Mouse (Mus musculus) neural tube, embryonic 12.5 days (tissue): ENCODE measurements around the gene Gcgr. TPM values are rescaled to one million over a fixed set of nuclear protein-coding genes. Genes with fewer than 3 reads are reported as not detected.
"Not testable (repeated sequence)": the region's sequence is repeated elsewhere in the genome, so short reads cannot be mapped to it uniquely, and the experiment has no call there.

Experiments used
- ATAC-seq: fragments of 200-750 bp; cut with Nextera tagmentation; 2 replicates; pipeline ENCODE4 v1.8.0; 2017; ENCODE audit warnings: low read depth, mild to moderate bottlenecking, moderate TSS enrichment, moderate library complexity; ENCODE audit not compliant: low FRiP score
- H3K27ac ChIP-seq: fragments of 300-500 bp; sonication (generic); 2 replicates; pipeline ENCODE4 v1.5.1; 2016
- H3K27me3 ChIP-seq: fragments of 300-500 bp; sonication (generic); replicated peaks from 2 replicates; pipeline ENCODE4 v1.6.1; 2016; ENCODE audit warnings: mild to moderate bottlenecking
- H3K36me3 ChIP-seq: fragments of 300-500 bp; sonication (generic); 2 replicates; pipeline ENCODE4 v1.6.1; 2016; ENCODE audit warnings: mild to moderate bottlenecking
- H3K4me1 ChIP-seq: fragments of 300-500 bp; sonication (generic); 2 replicates; pipeline ENCODE4 v1.6.1; 2016
- H3K4me2 ChIP-seq: fragments of 300-500 bp; sonication (generic); replicated peaks from 2 replicates; pipeline ENCODE4 v1.6.1; 2016; ENCODE audit warnings: mild to moderate bottlenecking
- H3K4me3 ChIP-seq: fragments of 300-500 bp; sonication (generic); 2 replicates; pipeline ENCODE4 v1.5.1; 2016
- H3K9ac ChIP-seq: fragments of 300-500 bp; sonication (generic); 2 replicates; pipeline ENCODE4 v1.6.1; 2016; ENCODE audit warnings: mild to moderate bottlenecking
- H3K9me3 ChIP-seq: fragments of 300-500 bp; sonication (generic); 2 replicates; pipeline ENCODE4 v1.6.1; 2016; ENCODE audit warnings: mild to moderate bottlenecking
- WGBS: fragments of 180-500 bp; shearing (Covaris S2); methylation state at CpG from one replicate; pipeline ENCODE4 v1.1.7; 2016; 5-methylcytosine and 5-hydroxymethylcytosine counted together
- polyA plus RNA-seq: library from polyadenylated mRNA; unstranded; fragments of >200 nt; fragmentation: Nextera tagmentation; extraction: Ambion mirVana; gene quantifications from 2 replicates; pipeline ENCODE4 v1.2.1, GENCODE M21; 2016

Gene Gcgr
- polyA plus RNA-seq, 1 experiment from 2014 or later = 0.22 TPM

GRCm38 (mm10) chr11:120509940-120510339 lies 20.6 kb upstream of the Gcgr start:
- ATAC-seq = no peak
- WGBS = 56% methylated on average over 4 of the region's 4 CpGs

DNA sequence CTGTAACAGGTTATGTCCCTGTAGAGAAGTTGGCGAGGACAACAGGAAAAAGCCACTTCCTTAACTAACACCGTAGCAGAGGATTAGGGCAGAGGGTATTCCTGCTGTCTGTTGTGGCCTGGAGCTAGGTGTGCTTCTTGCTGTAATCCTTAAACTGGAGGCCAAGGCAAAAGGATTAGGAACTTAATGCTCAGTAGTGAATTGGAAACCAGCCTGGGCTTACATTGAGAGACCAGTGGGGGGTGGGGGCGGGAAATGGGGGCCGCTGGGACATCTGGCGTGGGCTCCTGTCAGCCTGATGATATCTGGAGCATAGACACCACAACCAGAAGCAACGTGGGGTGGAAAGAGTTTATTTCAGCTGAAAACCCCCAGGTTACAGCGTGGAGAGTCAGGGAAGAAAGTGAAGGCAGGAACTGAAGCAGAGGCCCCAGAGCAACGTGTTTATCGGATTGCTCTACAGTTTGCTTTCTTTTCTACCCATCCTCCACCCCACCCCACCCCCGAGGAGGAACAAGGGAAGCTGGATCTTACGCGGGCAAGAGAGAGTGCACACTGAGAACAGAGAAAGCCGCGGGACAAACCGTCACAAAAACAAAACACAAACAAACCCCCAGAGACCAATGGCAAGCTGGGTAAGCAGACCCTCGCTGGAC lies 20.0 kb upstream of the Gcgr start:
- Histone ChIP-seq H3K9me3 (no peaks in the 10 kb centered on the region), H3K27ac (no peak overlapping the region), H3K9ac (0 out of 2 replicates have a peak overlapping the region, but pooled peaks have one; percentile 8), H3K4me3 (0 out of 2 replicates have a peak overlapping the region, but pooled peaks have one; percentile 9), H3K4me2 (peak overlapping the region; percentile 49), H3K36me3 (no peaks in the 10 kb centered on the region), H3K4me1 (peaks cover 9% of the 10 kb centered on the region), H3K27me3 (no peaks in the 10 kb centered on the region)
- ATAC-seq = no peak
- 14% methylated on average over 16 of the region's 16 CpGs for WGBS

More at GRCm38 (mm10) chr11:120509940-120510339, 20.6 kb upstream of the Gcgr start:
- no peaks in the 10 kb centered on the region for H3K27me3 ChIP-seq
- H3K27ac ChIP-seq = no peak overlapping the region
- no peaks in the 10 kb centered on the region for H3K36me3 ChIP-seq
- H3K9ac ChIP-seq = no peak overlapping the region
- no peak overlapping the region for H3K4me3 ChIP-seq
- no peaks in the 10 kb centered on the region for H3K9me3 ChIP-seq
- H3K4me1 ChIP-seq = peaks cover 9% of the 10 kb centered on the region
- no peak overlapping the region for H3K4me2 ChIP-seq

DNA sequence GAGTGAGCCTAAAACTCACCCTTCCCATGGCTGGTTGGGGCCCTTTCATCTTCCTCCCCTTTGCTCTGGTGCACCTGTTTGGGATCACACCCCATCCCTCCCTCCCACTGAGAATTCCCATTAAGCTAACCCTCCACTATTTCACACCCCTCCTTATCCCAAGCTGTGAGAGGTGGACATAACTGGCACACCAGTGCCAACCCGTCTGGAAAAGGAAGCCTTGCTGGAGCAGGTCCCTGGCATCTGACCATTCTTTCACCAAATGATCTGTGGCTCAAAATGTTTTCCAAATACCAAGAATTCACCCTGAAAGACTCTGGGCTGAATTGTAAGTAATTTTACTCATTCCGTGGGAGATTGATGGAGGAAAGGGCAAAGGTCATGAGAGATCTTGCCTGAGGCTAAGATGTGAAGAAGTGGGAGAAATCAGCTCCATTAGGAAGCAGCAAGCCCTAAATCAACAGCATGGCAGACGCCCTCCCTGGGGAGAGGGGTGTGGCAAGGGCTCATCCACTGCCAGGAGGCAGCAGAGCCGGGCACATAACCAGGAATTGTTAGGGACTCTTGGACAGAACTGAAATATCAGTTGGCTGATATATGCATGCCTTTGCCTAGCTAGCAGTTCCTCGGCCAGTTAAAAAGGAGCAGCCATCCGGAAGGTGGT lies 17.6 kb upstream of the Gcgr start:
- H3K4me1 ChIP-seq = peaks cover 9% of the 10 kb centered on the region

DNA sequence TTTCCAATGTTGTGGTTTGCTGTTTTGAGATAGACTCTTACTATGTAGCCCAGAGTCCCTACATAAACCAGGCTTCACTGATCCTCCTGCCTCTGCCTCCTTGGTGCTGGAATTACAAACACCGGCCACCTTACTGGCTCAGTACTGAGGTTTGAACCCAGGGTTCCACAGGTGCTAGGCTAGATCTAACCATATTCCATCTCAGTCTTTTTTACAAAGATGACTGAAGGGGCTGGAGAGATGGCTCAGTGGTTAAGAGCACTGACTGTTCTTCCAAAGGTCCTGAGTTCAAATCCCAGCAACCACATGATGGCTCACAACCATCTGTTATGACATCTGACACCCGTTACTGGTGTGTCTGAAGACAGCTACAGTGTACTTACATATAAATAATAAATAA lies 16.2 kb upstream of the Gcgr start:
- H3K27ac ChIP-seq, H3K36me3 ChIP-seq, H3K9me3 ChIP-seq, ATAC-seq, H3K9ac ChIP-seq, H3K4me2 ChIP-seq, H3K4me1 ChIP-seq, H3K4me3 ChIP-seq, H3K27me3 ChIP-seq: not testable (repeated sequence)
- WGBS = 93% methylated on average over 2 of the region's 2 CpGs

More for the DNA sequence above, 17.6 kb upstream of the Gcgr start:
- H3K9me3 ChIP-seq = no peaks in the 10 kb centered on the region
- no peak for ATAC-seq
- WGBS = 25% methylated on average over 6 of the region's 6 CpGs
- no peak overlapping the region for H3K27ac ChIP-seq
- H3K27me3 ChIP-seq = no peaks in the 10 kb centered on the region
- H3K36me3 ChIP-seq = no peaks in the 10 kb centered on the region
- no peak overlapping the region for H3K4me3 ChIP-seq
- no peak overlapping the region for H3K4me2 ChIP-seq
- H3K9ac ChIP-seq = no peak overlapping the region

DNA sequence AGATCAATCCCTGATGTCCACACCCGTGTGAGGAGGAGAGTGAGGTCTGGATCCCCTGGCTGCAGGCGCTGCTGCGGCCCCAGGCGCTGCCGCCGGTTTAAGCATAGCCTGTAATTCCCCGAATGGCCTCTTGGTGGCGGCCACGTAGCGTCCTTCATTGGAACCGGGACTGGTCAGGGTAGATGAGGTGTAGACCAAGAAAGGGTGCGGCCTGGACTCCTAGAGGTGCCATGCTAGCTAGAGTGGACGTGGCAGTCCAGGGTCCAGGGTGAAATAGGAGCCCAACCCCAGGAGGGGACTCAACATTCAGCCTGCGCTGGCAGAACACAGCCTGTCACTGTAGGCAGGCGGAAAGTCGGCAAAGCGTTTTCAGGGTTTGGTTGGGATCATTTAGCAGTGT lies 14.9 kb upstream of the Gcgr start:
- Histone ChIP-seq H3K27ac (no peak overlapping the region), H3K4me2 (no peak overlapping the region), H3K9ac (no peak overlapping the region), H3K36me3 (no peaks in the 10 kb centered on the region), H3K27me3 (no peaks in the 10 kb centered on the region), H3K9me3 (no peaks in the 10 kb centered on the region), H3K4me1 (peaks cover 6% of the 10 kb centered on the region), H3K4me3 (no peak overlapping the region)
- ATAC-seq = peak; percentile 48; the same call in 1 of the 2 replicates
- WGBS = 19% methylated on average over 17 of the region's 17 CpGs

- ATAC-seq = no peak
- Histone ChIP-seq H3K27me3 (no peaks in the 10 kb centered on the region), H3K9me3 (no peaks in the 10 kb centered on the region), H3K27ac (no peak overlapping the region), H3K4me3 (no peak overlapping the region), H3K36me3 (no peaks in the 10 kb centered on the region), H3K9ac (no peak overlapping the region), H3K4me1 (peaks cover 5% of the 10 kb centered on the region; the same call in 1 of the 2 replicates), H3K4me2 (no peak overlapping the region)
- WGBS = 86% methylated on average over 4 of the region's 4 CpGs
Observed at GRCm38 (mm10) chr11:120517147-120517546, 13.4 kb upstream of the Gcgr start.

DNA sequence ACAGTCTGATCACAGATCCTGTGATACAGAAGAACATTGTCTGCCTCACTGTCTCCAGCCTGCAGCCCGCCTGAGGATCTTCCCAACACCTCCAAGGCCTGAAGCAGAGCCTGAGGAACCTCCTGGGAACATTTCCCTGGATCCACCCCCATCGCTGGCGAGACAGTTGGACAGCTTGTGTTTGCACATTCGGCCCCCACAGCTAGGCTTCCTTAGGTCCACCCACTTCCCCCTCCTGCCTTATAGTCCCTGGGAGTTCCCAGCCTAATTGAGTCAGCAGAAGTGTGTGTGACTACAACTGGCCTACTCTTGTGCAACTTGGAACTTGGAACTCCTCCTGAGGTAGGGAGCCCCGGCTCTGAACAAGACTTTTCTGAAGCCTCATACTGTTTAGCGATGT lies 12.5 kb upstream of the Gcgr start:
- 68% methylated on average over 6 of the region's 6 CpGs for WGBS
- Histone ChIP-seq H3K4me2 (no peak overlapping the region), H3K9me3 (no peaks in the 10 kb centered on the region), H3K4me3 (no peak overlapping the region), H3K27me3 (no peaks in the 10 kb centered on the region), H3K9ac (no peak overlapping the region), H3K4me1 (peaks cover 3% of the 10 kb centered on the region; the same call in 1 of the 2 replicates), H3K36me3 (no peaks in the 10 kb centered on the region), H3K27ac (no peak overlapping the region)
- ATAC-seq = no peak

DNA sequence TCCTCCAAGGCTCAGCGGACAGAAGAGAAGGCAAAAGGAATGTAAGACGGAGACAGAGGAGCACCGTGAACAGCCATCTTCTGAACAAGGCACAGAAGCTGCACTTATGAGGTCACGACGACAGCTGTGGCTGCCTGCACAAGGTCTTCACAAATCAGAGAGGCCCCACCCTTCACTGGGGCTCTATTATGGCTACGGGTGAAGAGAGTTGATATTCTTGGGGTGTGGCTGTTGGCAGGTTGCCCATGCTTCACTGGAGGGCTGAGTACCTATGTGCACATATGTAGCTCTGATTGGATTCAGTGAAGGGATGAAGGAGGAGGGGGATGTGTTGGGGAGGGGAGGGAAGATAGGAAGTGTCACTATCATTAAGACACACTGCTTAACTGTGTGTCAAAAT lies 11.9 kb upstream of the Gcgr start:
- H3K4me1 ChIP-seq = peaks cover 2% of the 10 kb centered on the region; the same call in 1 of the 2 replicates
- H3K27ac ChIP-seq = no peak overlapping the region
- H3K36me3 ChIP-seq = no peaks in the 10 kb centered on the region
- H3K27me3 ChIP-seq = no peaks in the 10 kb centered on the region
- H3K4me2 ChIP-seq = no peak overlapping the region
- ATAC-seq = no peak
- H3K4me3 ChIP-seq = no peak overlapping the region
- 80% methylated on average over 6 of the region's 6 CpGs for WGBS
- no peaks in the 10 kb centered on the region for H3K9me3 ChIP-seq
- no peak overlapping the region for H3K9ac ChIP-seq

DNA sequence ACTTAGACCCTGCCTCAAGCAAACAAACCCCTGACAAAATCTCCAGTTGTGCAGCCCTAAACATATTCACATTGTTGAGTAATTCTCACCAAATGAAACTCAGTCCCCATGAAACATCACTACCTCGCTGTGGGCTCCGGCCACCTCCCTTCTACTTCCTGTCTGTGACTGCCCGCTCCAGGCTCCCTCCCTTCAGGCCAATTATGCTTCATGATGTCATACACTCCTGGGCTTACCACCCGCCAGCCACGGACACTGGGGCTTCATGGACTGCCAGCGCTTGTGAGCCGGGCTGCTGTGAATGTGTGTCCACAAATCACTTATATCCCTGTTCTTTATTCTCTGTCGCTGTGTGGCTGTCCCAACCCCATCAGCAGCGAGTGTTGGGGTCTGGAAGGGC lies 10.8 kb upstream of the Gcgr start:
- Histone ChIP-seq H3K4me3 (no peak overlapping the region), H3K9me3 (no peaks in the 10 kb centered on the region), H3K27me3 (no peaks in the 10 kb centered on the region), H3K9ac (no peak overlapping the region), H3K4me1 (peaks cover 2% of the 10 kb centered on the region; the same call in 1 of the 2 replicates), H3K36me3 (no peaks in the 10 kb centered on the region), H3K27ac (no peak overlapping the region), H3K4me2 (no peak overlapping the region)
- 38% methylated on average over 9 of the region's 9 CpGs for WGBS
- no peak for ATAC-seq

DNA sequence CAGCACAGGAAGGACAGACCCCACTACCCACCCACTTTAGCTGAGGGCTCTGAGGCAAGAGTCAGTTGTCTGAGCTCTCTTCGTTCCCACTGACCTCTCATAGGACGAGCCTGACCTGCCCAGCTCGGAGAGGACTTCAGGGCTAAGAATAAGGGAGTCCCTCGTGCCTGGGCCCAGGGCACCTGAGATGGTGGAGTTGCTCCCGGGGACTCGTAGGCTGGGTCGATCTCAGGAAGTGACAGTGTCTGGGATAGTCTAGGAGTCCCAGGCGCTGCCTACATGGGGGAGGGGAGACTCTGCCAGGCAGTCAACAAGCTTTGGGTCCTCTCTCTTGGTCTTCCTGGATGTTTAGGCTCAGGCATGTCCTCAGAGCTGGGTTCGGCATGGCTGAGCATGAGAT lies 10.0 kb upstream of the Gcgr start:
- no peak overlapping the region for H3K27ac ChIP-seq
- no peak overlapping the region for H3K4me3 ChIP-seq
- H3K4me2 ChIP-seq = no peak overlapping the region
- 79% methylated on average over 9 of the region's 9 CpGs for WGBS
- peaks cover 2% of the 10 kb centered on the region; the same call in 1 of the 2 replicates for H3K4me1 ChIP-seq
- ATAC-seq = no peak
- H3K36me3 ChIP-seq = no peaks in the 10 kb centered on the region
- no peaks in the 10 kb centered on the region for H3K9me3 ChIP-seq
- H3K27me3 ChIP-seq = no peaks in the 10 kb centered on the region
- no peak overlapping the region for H3K9ac ChIP-seq

DNA sequence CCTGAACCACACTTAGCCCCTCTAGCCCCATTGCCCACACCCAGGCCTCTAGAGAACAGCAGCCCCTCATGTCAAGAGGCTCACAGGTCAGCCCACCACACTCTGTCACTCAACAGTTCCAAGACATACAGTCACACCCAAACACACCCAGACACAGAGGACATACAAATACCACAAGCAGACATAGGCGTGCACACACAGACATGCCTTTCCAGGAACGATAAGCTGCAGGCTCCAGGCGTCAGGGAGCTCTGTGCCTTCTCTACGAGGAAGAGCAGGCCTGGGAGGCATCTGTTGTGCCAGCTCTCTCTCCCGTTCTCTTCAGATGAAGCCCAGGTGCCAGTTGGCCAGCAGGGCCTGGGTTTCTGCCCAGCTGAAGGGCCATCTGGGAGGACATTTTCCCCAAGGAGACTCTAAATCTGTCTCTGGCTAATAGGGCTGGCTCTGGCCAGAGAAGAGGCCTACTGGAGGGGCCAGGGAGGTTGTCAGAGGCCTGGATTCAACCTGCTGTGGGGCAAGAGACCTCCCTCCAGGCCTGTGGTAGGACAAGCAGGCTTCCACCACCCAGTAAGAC lies 9.4 kb upstream of the Gcgr start:
- Histone ChIP-seq H3K9ac (no peak overlapping the region), H3K4me3 (no peak overlapping the region), H3K27ac (no peak overlapping the region), H3K27me3 (no peaks in the 10 kb centered on the region), H3K4me2 (no peak overlapping the region), H3K36me3 (no peaks in the 10 kb centered on the region), H3K9me3 (no peaks in the 10 kb centered on the region), H3K4me1 (peaks cover 2% of the 10 kb centered on the region; the same call in 1 of the 2 replicates)
- WGBS = 84% methylated on average over 5 of the region's 5 CpGs
- no peak for ATAC-seq

GRCm38 (mm10) chr11:120522581-120522980 lies 7.9 kb upstream of the Gcgr start:
- H3K27ac ChIP-seq = no peak overlapping the region
- H3K4me1 ChIP-seq = peaks cover 2% of the 10 kb centered on the region; the same call in 1 of the 2 replicates
- no peaks in the 10 kb centered on the region for H3K36me3 ChIP-seq
- 88% methylated on average over 8 of the region's 8 CpGs for WGBS
- no peaks in the 10 kb centered on the region for H3K9me3 ChIP-seq
- no peak overlapping the region for H3K9ac ChIP-seq
- H3K4me3 ChIP-seq = no peak overlapping the region
- H3K27me3 ChIP-seq = peaks cover 2% of the 10 kb centered on the region; the same call in 1 of the 2 replicates
- H3K4me2 ChIP-seq = no peak overlapping the region
- ATAC-seq = no peak
